ENCODE assay signal across 20 mouse cellular contexts in the genomic region with DNA sequence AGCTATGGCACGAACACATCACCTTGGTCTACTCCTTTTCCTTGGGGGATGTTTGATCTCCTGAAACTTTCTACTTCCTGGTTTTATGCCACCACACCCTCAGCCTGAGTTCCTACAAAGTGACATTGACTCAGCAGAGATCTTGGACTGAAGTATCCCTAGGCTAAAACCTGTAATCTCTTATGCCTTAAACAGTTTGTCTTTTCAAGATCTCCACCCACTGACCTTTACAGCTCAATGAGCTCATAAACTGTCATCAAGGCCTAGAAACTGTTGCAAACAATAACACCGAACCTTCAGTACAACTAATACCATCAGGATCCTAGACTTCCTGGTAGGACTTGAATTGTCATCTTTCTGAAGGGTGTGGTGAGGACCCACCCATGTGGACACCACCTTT. TPM values are rescaled to one million over a fixed set of nuclear protein-coding genes. Genes with fewer than 3 reads are reported as not detected.
"Had no signal": no experiment of that assay in that cellular context is flagged by ENCODE, and none has a peak within 500 bp of the region (broad histone marks: within the 10 kb centered on the region; RNA-seq: fewer than 3 reads in every experiment).

No protein-coding gene starts in this region.

- H3K4me1 ChIP-seq: liver, embryonic 15.5 days; lung, embryonic 15.5 days; midbrain, embryonic 13.5 days; midbrain, embryonic 15.5 days; neural tube, embryonic 12.5 days had no signal

- H3K36me3 ChIP-seq: liver, embryonic 15.5 days; lung, embryonic 15.5 days; midbrain, embryonic 13.5 days; midbrain, embryonic 15.5 days; neural tube, embryonic 12.5 days had no signal

- H3K9me3 ChIP-seq: liver, embryonic 15.5 days; lung, embryonic 15.5 days; midbrain, embryonic 13.5 days; midbrain, embryonic 15.5 days; neural tube, embryonic 12.5 days had no signal

- H3K9ac ChIP-seq: liver, embryonic 15.5 days; liver, postnatal 0 days; lung, embryonic 15.5 days; midbrain, embryonic 13.5 days; midbrain, embryonic 15.5 days; neural tube, embryonic 12.5 days had no signal

- H3K4me3 ChIP-seq: liver, embryonic 15.5 days; lung, embryonic 15.5 days; midbrain, embryonic 13.5 days; midbrain, embryonic 15.5 days; neural tube, embryonic 12.5 days had no signal

- H3K27me3 ChIP-seq: liver, embryonic 15.5 days; lung, embryonic 15.5 days; midbrain, embryonic 15.5 days; neural tube, embryonic 12.5 days had no signal

- ATAC-seq: liver, postnatal 0 days; lung, postnatal 0 days; midbrain, embryonic 13.5 days; midbrain, embryonic 15.5 days had no signal

- H3K27ac ChIP-seq: liver, embryonic 15.5 days; lung, embryonic 15.5 days; macrophage; midbrain, embryonic 13.5 days; midbrain, embryonic 15.5 days; neural tube, embryonic 12.5 days had no signal

- H3K4me2 ChIP-seq: liver, embryonic 15.5 days; lung, embryonic 15.5 days; midbrain, embryonic 11.5 days; midbrain, embryonic 13.5 days; midbrain, embryonic 15.5 days; neural tube, embryonic 12.5 days had no signal

- DNase-seq: liver, postnatal 0 days; lung, adult 2 months; lung, postnatal 14 days; lung, postnatal 36 days; right cerebral cortex, postnatal 14 days; spleen, adult 18-20 months; thymus, adult 2 months; thymus, postnatal 25 days; thymus, postnatal 4 days had no signal

RNA-seq across cellular contexts. Expression of gene Cavin3, which starts 42.1 kb away (rescaled TPM):
- total RNA-seq: monocyte, adult 5-6 weeks; neutrophil, adult 5-6 weeks had no signal
- polyA plus RNA-seq: macrophage had no signal

RNA-seq across cellular contexts. Expression of gene Apbb1, which starts 57.2 kb away (rescaled TPM):
- total RNA-seq: megakaryocyte progenitor cell, adult 5-6 weeks had no signal
